Mouse (Mus musculus) forebrain, embryonic 11.5 days (tissue): ENCODE measurements at regions not wholly inside any gene's neighbourhood (a gene's known extent, or its start where the extent isn't known, plus 50 kb on each side); places are given as distances from the start of the nearest gene placed in this dataset.

Experiments
- ATAC-seq: fragments of 200-750 bp; cut with Nextera tagmentation; replicated peaks from 2 replicates; pipeline ENCODE4 v1.8.0; 2017; ENCODE audit warnings: moderate TSS enrichment; ENCODE audit not compliant: low FRiP score
- DNase-seq: peaks from one replicate; pipeline ENCODE4 v3.0.0-alpha.2; 2017; ENCODE audit warnings: low spot score
- H3K27ac ChIP-seq: fragments of 300-500 bp; sonication (generic); 2 replicates; pipeline ENCODE4 v1.5.1; 2014; ENCODE audit warnings: low read depth, low read length
- H3K27me3 ChIP-seq: fragments of 300-500 bp; sonication (generic); 2 replicates; pipeline ENCODE4 v1.6.1; 2014; ENCODE audit warnings: mild to moderate bottlenecking, low read length, mixed read lengths; ENCODE audit not compliant: control insufficient read depth, insufficient read depth
- H3K36me3 ChIP-seq: fragments of 300-500 bp; sonication (generic); 2 replicates; pipeline ENCODE4 v1.6.1; 2014; ENCODE audit warnings: mild to moderate bottlenecking, low read length, moderate library complexity, mixed read lengths; ENCODE audit not compliant: control insufficient read depth, insufficient read depth
- H3K4me1 ChIP-seq: fragments of 300-500 bp; sonication (generic); replicated peaks from 2 replicates; pipeline ENCODE4 v1.6.1; 2014; ENCODE audit warnings: low read length, mixed read lengths; ENCODE audit not compliant: control insufficient read depth, insufficient read depth
- H3K4me2 ChIP-seq: fragments of 300-500 bp; sonication (generic); 2 replicates; pipeline ENCODE4 v1.6.1; 2014; ENCODE audit warnings: low read depth, mild to moderate bottlenecking, low read length, moderate library complexity, mixed read lengths; ENCODE audit not compliant: severe bottlenecking
- H3K4me3 ChIP-seq: fragments of 300-500 bp; sonication (generic); 2 replicates; pipeline ENCODE4 v1.5.1; 2014; ENCODE audit warnings: low read depth, low read length
- H3K9ac ChIP-seq: fragments of 300-500 bp; sonication (generic); 2 replicates; pipeline ENCODE4 v1.6.1; 2014; ENCODE audit warnings: low read length
- H3K9me3 ChIP-seq: fragments of 300-500 bp; sonication (generic); 2 replicates; pipeline ENCODE4 v1.6.1; 2016; ENCODE audit warnings: low read length, mixed read lengths; ENCODE audit not compliant: control insufficient read depth
- WGBS: fragments of 180-500 bp; shearing (Covaris S2); extraction: QIAGEN DNeasy Blood & Tissue Kit; methylation state at CpG from one replicate; pipeline ENCODE4 v1.1.7; 2014; 5-methylcytosine and 5-hydroxymethylcytosine counted together

GRCm38 (mm10) chr4:56127730-56128482, 595.6 kb upstream of the Klf4 start:
- 74% methylated on average over 8 of the region's 8 CpGs for WGBS
- H3K4me3 ChIP-seq: no peak overlapping the region

GRCm38 (mm10) chr4:56124515-56124914, 592.2 kb upstream of the Klf4 start:
- no peak overlapping the region for H3K4me2 ChIP-seq
- H3K27ac ChIP-seq: no peak overlapping the region
- H3K9me3 ChIP-seq: no peaks in the 10 kb centered on the region
- DNase-seq (no peak), ATAC-seq (no peak)
- H3K9ac ChIP-seq: no peak overlapping the region
- H3K4me1 ChIP-seq: no peaks in the 10 kb centered on the region
- no peaks in the 10 kb centered on the region for H3K36me3 ChIP-seq
- no peaks in the 10 kb centered on the region for H3K27me3 ChIP-seq
- no peak overlapping the region for H3K4me3 ChIP-seq

More at GRCm38 (mm10) chr4:56127730-56128482, 595.6 kb upstream of the Klf4 start:
- no peak overlapping the region for H3K4me2 ChIP-seq
- H3K36me3 ChIP-seq: no peaks in the 10 kb centered on the region
- ATAC-seq (no peak), DNase-seq (no peak)
- no peak overlapping the region for H3K9ac ChIP-seq
- no peaks in the 10 kb centered on the region for H3K9me3 ChIP-seq
- H3K27ac ChIP-seq: no peak overlapping the region
- H3K4me1 ChIP-seq: no peaks in the 10 kb centered on the region
- no peaks in the 10 kb centered on the region for H3K27me3 ChIP-seq

- Histone ChIP-seq H3K9ac (no peak overlapping the region), H3K4me3 (no peak overlapping the region), H3K4me1 (no peaks in the 10 kb centered on the region), H3K9me3 (no peaks in the 10 kb centered on the region), H3K27ac (no peak overlapping the region), H3K36me3 (no peaks in the 10 kb centered on the region), H3K27me3 (no peaks in the 10 kb centered on the region), H3K4me2 (no peak overlapping the region)
- DNase-seq: no peak
- no peak for ATAC-seq
- 92% methylated on average over 5 of the region's 5 CpGs for WGBS
These were observed 589.9 kb upstream of the Klf4 start for GRCm38 (mm10) chr4:56122198-56122597.

GRCm38 (mm10) chr4:56121664-56122063, 589.4 kb upstream of the Klf4 start:
- H3K27me3 ChIP-seq: no peaks in the 10 kb centered on the region
- WGBS: 91% methylated on average over 5 of the region's 5 CpGs
- no peak for ATAC-seq
- no peak overlapping the region for H3K4me3 ChIP-seq
- H3K9ac ChIP-seq: no peak overlapping the region
- H3K36me3 ChIP-seq: no peaks in the 10 kb centered on the region
- no peak overlapping the region for H3K4me2 ChIP-seq
- no peak for DNase-seq
- H3K4me1 ChIP-seq: no peaks in the 10 kb centered on the region
- no peaks in the 10 kb centered on the region for H3K9me3 ChIP-seq
- H3K27ac ChIP-seq: no peak overlapping the region

- ATAC-seq (no peak), DNase-seq (no peak)
- Histone ChIP-seq H3K9me3 (no peaks in the 10 kb centered on the region), H3K27me3 (no peaks in the 10 kb centered on the region), H3K4me2 (no peak overlapping the region), H3K36me3 (no peaks in the 10 kb centered on the region), H3K9ac (no peak overlapping the region), H3K4me3 (no peak overlapping the region), H3K27ac (no peak overlapping the region), H3K4me1 (no peaks in the 10 kb centered on the region)
- 89% methylated on average over 11 of the region's 11 CpGs for WGBS
These were observed 588.1 kb upstream of the Klf4 start for GRCm38 (mm10) chr4:56120357-56120756.

GRCm38 (mm10) chr4:56113701-56114196, 581.5 kb upstream of the Klf4 start:
- H3K36me3 ChIP-seq: no peaks in the 10 kb centered on the region
- ATAC-seq: no peak
- no peak overlapping the region for H3K4me3 ChIP-seq
- no peak for DNase-seq
- H3K27me3 ChIP-seq: no peaks in the 10 kb centered on the region
- no peak overlapping the region for H3K27ac ChIP-seq
- H3K9me3 ChIP-seq: no peaks in the 10 kb centered on the region
- 72% methylated on average over 10 of the region's 10 CpGs for WGBS
- no peaks in the 10 kb centered on the region; the same call in 1 of the 2 replicates for H3K4me1 ChIP-seq
- no peak overlapping the region for H3K9ac ChIP-seq
- no peak overlapping the region for H3K4me2 ChIP-seq

GRCm38 (mm10) chr4:56112931-56113700, 580.9 kb upstream of the Klf4 start:
- ATAC-seq: no peak
- no peaks in the 10 kb centered on the region for H3K9me3 ChIP-seq
- no peaks in the 10 kb centered on the region; the same call in 1 of the 2 replicates for H3K4me1 ChIP-seq
- H3K4me3 ChIP-seq: no peak overlapping the region
- no peak overlapping the region for H3K9ac ChIP-seq
- H3K4me2 ChIP-seq: no peak overlapping the region
- H3K27ac ChIP-seq: no peak overlapping the region
- H3K36me3 ChIP-seq: no peaks in the 10 kb centered on the region
- WGBS: 73% methylated on average over 9 of the region's 9 CpGs
- H3K27me3 ChIP-seq: no peaks in the 10 kb centered on the region
- no peak for DNase-seq

GRCm38 (mm10) chr4:56106962-56107361, 574.7 kb upstream of the Klf4 start:
- Histone ChIP-seq H3K4me2 (no peak overlapping the region), H3K9me3 (no peaks in the 10 kb centered on the region), H3K27me3 (no peaks in the 10 kb centered on the region), H3K4me1 (no peaks in the 10 kb centered on the region), H3K4me3 (no peak overlapping the region), H3K9ac (no peak overlapping the region), H3K36me3 (no peaks in the 10 kb centered on the region), H3K27ac (no peak overlapping the region)
- WGBS: 85% methylated on average over 4 of the region's 4 CpGs
- ATAC-seq (no peak), DNase-seq (no peak)
